Comparison of ENCODE assay signal across 8 mouse cellular contexts in genomic region chr12:33035719-33036521, GRCm38 (mm10). TPM values are rescaled to one million over a fixed set of nuclear protein-coding genes. Genes with fewer than 3 reads are reported as not detected.
DNase-seq lines count a peak whose midpoint lies in the region; ATAC-seq and TF ChIP-seq lines count a peak whose summit lies in the region.

No protein-coding gene starts in this region.

- no peak for TF ChIP-seq CTCF in small intestine, adult 2 months (IDR thresholded peaks at IDR 0.05; ENCODE audit: extremely low read depth, insufficient read length, insufficient replicate concordance, low read depth, low read length)

- no peak for TF ChIP-seq POLR2A in small intestine, adult 2 months (IDR thresholded peaks at IDR 0.05; ENCODE audit: low read depth, low read length)

- peak overlapping the region; percentile 93 for H3K27ac ChIP-seq in forebrain, embryonic 16.5 days (ENCODE audit: low read length)
- H3K27ac ChIP-seq in small intestine, adult 2 months (ENCODE audit: insufficient read depth, low read depth, low read length), result no peak overlapping the region

- ATAC-seq in forebrain, embryonic 16.5 days, result peak; percentile 90
- ATAC-seq in megakaryocyte, adult 5-6 weeks (ENCODE audit: poor library complexity, severe bottlenecking), result peak; percentile 63

- no peak overlapping the region for H3K4me3 ChIP-seq in forebrain, embryonic 16.5 days (replicated peaks; ENCODE audit: low read length)
- peak overlapping the region; percentile 18; the same call in 1 of the 2 replicates for H3K4me3 ChIP-seq in small intestine, adult 2 months (ENCODE audit: low read depth, low read length)

- H3K4me1 ChIP-seq in forebrain, embryonic 16.5 days (replicated peaks; ENCODE audit: control insufficient read depth, insufficient read depth, low read length), result peaks cover 22% of the 10 kb centered on the region
- H3K4me1 ChIP-seq in small intestine, adult 2 months (ENCODE audit: control insufficient read depth, insufficient read depth, insufficient read length, low read length), result peaks cover 2% of the 10 kb centered on the region

- 11% methylated on average over 21 of the region's 21 CpGs for WGBS in forebrain, embryonic 16.5 days
- 15% methylated on average over 21 of the region's 21 CpGs for WGBS in small intestine, adult 2 months

- H3K4me2 ChIP-seq in forebrain, embryonic 16.5 days (ENCODE audit: low read length), result peak overlapping the region; percentile 41

- H3K9me3 ChIP-seq in forebrain, embryonic 16.5 days (ENCODE audit: control insufficient read depth, low read length), result no peaks in the 10 kb centered on the region

- no peaks in the 10 kb centered on the region for H3K27me3 ChIP-seq in forebrain, embryonic 16.5 days (replicated peaks; ENCODE audit: control insufficient read depth, insufficient read depth, low read length)
- no peaks in the 10 kb centered on the region for H3K27me3 ChIP-seq in small intestine, adult 2 months (ENCODE audit: control insufficient read depth, insufficient read depth, low read length)

- peak; percentile 33 to 41 for DNase-seq in B cell, adult 2 months
- peak; percentile 24 for DNase-seq in R1 (ENCODE audit: low read depth, low spot score)
- DNase-seq in heart, postnatal 4 days, result peak; percentile 67
- DNase-seq in layer of hippocampus, postnatal 10 days (ENCODE audit: low spot score in 2 of 2), result peak; percentile 70 to 85
- no peak for DNase-seq in adipocyte (ENCODE audit: low spot score)

- no peak overlapping the region for H3K9ac ChIP-seq in forebrain, embryonic 16.5 days (replicated peaks; ENCODE audit: low read depth, low read length)

- no peaks in the 10 kb centered on the region for H3K36me3 ChIP-seq in forebrain, embryonic 16.5 days (ENCODE audit: control insufficient read depth, insufficient read depth)
- no peaks in the 10 kb centered on the region for H3K36me3 ChIP-seq in small intestine, adult 2 months (ENCODE audit: control insufficient read depth, insufficient read depth, low read length)

RNA-seq across cellular contexts. Expression of gene Cdhr3, which starts 56.8 kb away (rescaled TPM):
- polyA plus RNA-seq in forebrain, embryonic 16.5 days (2015; fragmentation: Nextera tagmentation; extraction: Ambion mirVana), result 0.21 and 0.48 TPM in 2 replicates
- not detected for total RNA-seq in heart, postnatal 4 days (2021)
- total RNA-seq in layer of hippocampus, postnatal 10 days (2021), result 1 to 10 TPM; 1.2 to 2.5 TPM
- not detected in 2 replicates for total RNA-seq in megakaryocyte, adult 5-6 weeks (2015)
- total RNA-seq in megakaryocyte, adult 5-6 weeks (2017), result not detected in 2 replicates
- polyA plus RNA-seq in small intestine, adult 2 months (2012; rRNA removed), result not detected in 2 replicates
